Mouse (Mus musculus): ENCODE results near the gene Ldlrap1.

DNA sequence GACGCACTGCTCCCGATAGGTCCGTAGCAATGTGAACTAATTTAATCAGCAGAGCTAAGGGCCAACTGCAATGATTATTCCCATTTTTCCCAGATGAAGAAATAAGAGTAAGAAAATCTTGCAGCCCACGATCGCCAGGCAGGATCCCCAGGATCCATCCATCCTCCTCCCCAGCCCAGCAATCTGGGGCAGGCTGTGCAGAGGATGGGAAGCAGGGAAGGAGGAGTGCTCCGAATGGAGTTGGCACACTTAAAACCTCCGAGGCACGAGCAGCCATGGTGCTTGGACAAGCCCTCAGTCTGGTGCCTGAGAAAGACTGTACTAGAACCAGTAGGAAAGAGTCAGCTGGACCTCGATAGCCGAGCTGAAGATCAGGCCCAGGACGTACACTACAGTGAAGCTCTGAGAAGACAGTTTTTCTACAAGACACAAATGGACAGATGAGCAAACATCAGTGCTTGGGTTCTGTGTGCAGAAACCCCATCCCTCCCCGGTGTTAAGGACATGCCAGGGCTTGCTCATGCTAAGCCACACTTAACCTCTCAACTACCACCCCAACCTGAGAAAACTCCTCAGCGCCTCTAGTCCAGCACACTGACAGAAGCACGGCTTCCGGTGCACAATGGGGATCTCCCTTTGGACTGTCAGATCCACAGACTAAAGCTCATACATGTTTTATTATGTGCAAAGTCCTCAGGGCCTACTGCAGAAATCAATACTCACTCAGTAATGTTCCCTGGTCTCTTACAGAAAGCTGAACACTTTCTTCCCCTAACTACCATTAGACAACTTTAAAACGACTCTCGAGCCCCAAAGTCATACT, 45.8 kb upstream of the Ldlrap1 start:
- TF ChIP-seq CTCF (IDR thresholded peaks at IDR 0.05) (no peak), POLR2A (IDR thresholded peaks at IDR 0.05; ENCODE audit: insufficient read depth, low read depth, low read length) (no peak)
